Mouse (Mus musculus): ENCODE data around the gene Gm10644. TPM values are rescaled to one million over a fixed set of nuclear protein-coding genes. Genes with fewer than 3 reads are reported as not detected.

The Gm10644 gene
- polyA plus RNA-seq, 1 experiment from 2014 or later = 0.13 TPM

GRCm38 (mm10) chr8:83924585-83924984 lies 30.4 kb downstream of the Gm10644 start:
- H3K4me2 ChIP-seq (replicated peaks; ENCODE audit: low read depth) = no peak overlapping the region
- peaks cover 7% of the 10 kb centered on the region; the same call in 1 of the 2 replicates for H3K36me3 ChIP-seq (ENCODE audit: control insufficient read depth, insufficient read depth, low read length)
- H3K27ac ChIP-seq (replicated peaks) = no peak overlapping the region
- TF ChIP-seq CTCF (IDR thresholded peaks at IDR 0.05; ENCODE audit: low read depth) = no peak
- TF ChIP-seq EP300 (optimal IDR thresholded peaks at IDR 0.05) = no peak
- H3K4me1 ChIP-seq (replicated peaks; ENCODE audit: control insufficient read depth, insufficient read depth) = no peaks in the 10 kb centered on the region
- no peak for ATAC-seq (ENCODE audit: low FRiP score, low TSS enrichment)
- H3K9me3 ChIP-seq (ENCODE audit: control insufficient read depth, low read length) = no peaks in the 10 kb centered on the region
- no peaks in the 10 kb centered on the region for H3K27me3 ChIP-seq (ENCODE audit: control insufficient read depth, insufficient read depth, low read length)
- no peak overlapping the region for H3K9ac ChIP-seq (ENCODE audit: low read length)
- 82% methylated on average over 5 of the region's 5 CpGs for WGBS
- no peak overlapping the region for H3K4me3 ChIP-seq (ENCODE audit: low read depth, low read length)
- DNase-seq (ENCODE audit: low spot score) = no peak

DNA sequence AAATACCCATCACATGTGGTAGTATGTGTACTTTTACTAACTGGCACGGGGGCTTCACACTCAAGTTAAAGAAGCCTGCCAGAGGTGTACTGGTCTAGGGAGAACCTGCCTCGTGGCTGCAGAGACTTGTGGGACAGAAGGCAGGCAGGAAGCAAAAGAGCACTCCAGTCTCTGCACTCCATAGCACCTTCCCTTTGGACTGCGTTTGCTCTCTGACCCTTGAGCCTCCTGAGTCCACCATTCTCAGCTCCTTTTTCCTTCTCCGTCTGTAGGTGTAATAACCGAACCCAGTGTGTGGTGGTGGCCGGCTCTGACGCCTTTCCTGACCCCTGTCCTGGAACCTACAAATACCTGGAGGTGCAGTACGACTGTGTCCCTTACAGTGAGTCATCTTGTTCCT lies 32.3 kb downstream of the Gm10644 start:
- TF ChIP-seq CTCF (IDR thresholded peaks at IDR 0.05; ENCODE audit: low read depth) = no peak
- no peak for TF ChIP-seq EP300 (optimal IDR thresholded peaks at IDR 0.05)

GRCm38 (mm10) chr8:83921558-83921957 lies 33.4 kb downstream of the Gm10644 start:
- DNase-seq (ENCODE audit: low spot score) = peak; percentile 78
- Histone ChIP-seq H3K9me3 (ENCODE audit: control insufficient read depth, low read length) (no peaks in the 10 kb centered on the region), H3K27me3 (ENCODE audit: control insufficient read depth, insufficient read depth, low read length) (no peaks in the 10 kb centered on the region), H3K4me3 (ENCODE audit: low read depth, low read length) (no peak overlapping the region), H3K4me2 (replicated peaks; ENCODE audit: low read depth) (no peak overlapping the region), H3K36me3 (ENCODE audit: control insufficient read depth, insufficient read depth, low read length) (0 out of 2 replicates have a peak, but pooled peaks cover 4% of the 10 kb centered on the region), H3K9ac (ENCODE audit: low read length) (no peak overlapping the region), H3K27ac (replicated peaks) (no peak overlapping the region), H3K4me1 (replicated peaks; ENCODE audit: control insufficient read depth, insufficient read depth) (no peaks in the 10 kb centered on the region)
- TF ChIP-seq EP300 (optimal IDR thresholded peaks at IDR 0.05) = no peak
- TF ChIP-seq CTCF (IDR thresholded peaks at IDR 0.05; ENCODE audit: low read depth) = peak; percentile 94
- ATAC-seq (ENCODE audit: low FRiP score, low TSS enrichment) = 0 out of 2 replicates have a peak, but pooled peaks have one; percentile 28
- 74% methylated on average over 3 of the region's 3 CpGs for WGBS

More for the DNA sequence above, 32.3 kb downstream of the Gm10644 start:
- no peak for DNase-seq (ENCODE audit: low spot score)
- no peaks in the 10 kb centered on the region for H3K27me3 ChIP-seq (ENCODE audit: control insufficient read depth, insufficient read depth, low read length)
- ATAC-seq (ENCODE audit: low FRiP score, low TSS enrichment) = no peak
- H3K36me3 ChIP-seq (ENCODE audit: control insufficient read depth, insufficient read depth, low read length) = peaks cover 4% of the 10 kb centered on the region; the same call in 1 of the 2 replicates
- no peak overlapping the region for H3K4me2 ChIP-seq (replicated peaks; ENCODE audit: low read depth)
- H3K27ac ChIP-seq (replicated peaks) = no peak overlapping the region
- H3K4me1 ChIP-seq (replicated peaks; ENCODE audit: control insufficient read depth, insufficient read depth) = no peaks in the 10 kb centered on the region
- H3K9me3 ChIP-seq (ENCODE audit: control insufficient read depth, low read length) = no peaks in the 10 kb centered on the region
- no peak overlapping the region for H3K9ac ChIP-seq (ENCODE audit: low read length)
- 92% methylated on average over 8 of the region's 8 CpGs for WGBS
- H3K4me3 ChIP-seq (ENCODE audit: low read depth, low read length) = no peak overlapping the region

DNA sequence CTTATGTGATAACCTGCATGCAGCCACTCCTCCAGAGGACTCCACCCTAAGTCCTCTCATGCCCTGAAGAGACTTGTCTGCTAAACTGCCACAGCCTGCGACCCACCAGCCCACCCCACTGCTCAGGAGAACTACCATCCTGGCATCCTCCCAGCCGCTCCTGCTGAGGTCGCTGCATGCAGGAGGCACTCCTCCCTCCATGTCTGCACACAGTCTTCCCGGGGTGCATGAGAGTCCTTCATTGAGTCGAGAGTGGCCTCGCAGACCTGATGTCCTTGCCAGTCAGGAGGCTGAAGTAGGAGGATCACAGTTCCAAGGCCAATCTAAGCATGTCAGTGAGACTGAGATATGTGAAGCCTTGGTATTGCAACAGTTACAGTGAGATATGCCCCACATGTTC lies 37.4 kb downstream of the Gm10644 start:
- Histone ChIP-seq H3K4me3 (ENCODE audit: low read depth, low read length) (no peak overlapping the region), H3K9ac (ENCODE audit: low read length) (no peak overlapping the region), H3K27ac (replicated peaks) (no peak overlapping the region), H3K4me1 (replicated peaks; ENCODE audit: control insufficient read depth, insufficient read depth) (no peaks in the 10 kb centered on the region), H3K4me2 (replicated peaks; ENCODE audit: low read depth) (no peak overlapping the region), H3K36me3 (ENCODE audit: control insufficient read depth, insufficient read depth, low read length) (0 out of 2 replicates have a peak, but pooled peaks cover 4% of the 10 kb centered on the region), H3K9me3 (ENCODE audit: control insufficient read depth, low read length) (no peaks in the 10 kb centered on the region), H3K27me3 (ENCODE audit: control insufficient read depth, insufficient read depth, low read length) (no peaks in the 10 kb centered on the region)
- TF ChIP-seq CTCF (IDR thresholded peaks at IDR 0.05; ENCODE audit: low read depth) = no peak
- TF ChIP-seq EP300 (optimal IDR thresholded peaks at IDR 0.05) = no peak
- no peak for DNase-seq (ENCODE audit: low spot score)
- 75% methylated on average over 6 of the region's 6 CpGs for WGBS
- ATAC-seq (ENCODE audit: low FRiP score, low TSS enrichment) = no peak

DNA sequence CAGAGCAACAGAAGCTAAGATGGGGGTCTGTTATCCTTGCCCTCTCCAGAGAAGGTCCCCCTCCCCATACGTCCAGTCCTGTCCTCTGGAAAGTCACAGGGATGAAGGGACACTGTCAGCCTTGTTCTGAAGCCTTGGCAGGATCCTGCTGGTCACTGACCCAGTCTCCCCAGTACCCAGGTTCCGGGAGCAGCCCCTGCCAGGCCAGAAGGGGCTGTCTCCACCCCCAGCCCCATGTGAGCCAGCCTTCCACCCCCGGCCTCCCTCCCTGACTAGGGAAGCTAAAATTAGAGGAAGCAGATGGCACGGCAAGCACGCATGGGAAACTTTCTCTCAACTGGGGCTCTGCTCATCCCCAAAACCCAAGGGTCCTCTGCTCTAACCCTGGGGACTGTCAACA lies 39.0 kb downstream of the Gm10644 start:
- H3K4me1 ChIP-seq (replicated peaks; ENCODE audit: control insufficient read depth, insufficient read depth) = no peaks in the 10 kb centered on the region
- WGBS = 68% methylated on average over 5 of the region's 5 CpGs
- H3K27ac ChIP-seq (replicated peaks) = no peak overlapping the region
- H3K36me3 ChIP-seq (ENCODE audit: control insufficient read depth, insufficient read depth, low read length) = 0 out of 2 replicates have a peak, but pooled peaks cover 1% of the 10 kb centered on the region
- ATAC-seq (ENCODE audit: low FRiP score, low TSS enrichment) = no peak
- H3K9me3 ChIP-seq (ENCODE audit: control insufficient read depth, low read length) = no peaks in the 10 kb centered on the region
- no peak overlapping the region for H3K4me3 ChIP-seq (ENCODE audit: low read depth, low read length)
- H3K4me2 ChIP-seq (replicated peaks; ENCODE audit: low read depth) = no peak overlapping the region
- no peak for TF ChIP-seq EP300 (optimal IDR thresholded peaks at IDR 0.05)
- TF ChIP-seq CTCF (IDR thresholded peaks at IDR 0.05; ENCODE audit: low read depth) = no peak
- no peak for DNase-seq (ENCODE audit: low spot score)
- H3K9ac ChIP-seq (ENCODE audit: low read length) = no peak overlapping the region
- no peaks in the 10 kb centered on the region for H3K27me3 ChIP-seq (ENCODE audit: control insufficient read depth, insufficient read depth, low read length)

- H3K36me3 ChIP-seq (ENCODE audit: control insufficient read depth, insufficient read depth, low read length) = no peaks in the 10 kb centered on the region
- no peak overlapping the region for H3K4me2 ChIP-seq (replicated peaks; ENCODE audit: low read depth)
- H3K9ac ChIP-seq (ENCODE audit: low read length) = no peak overlapping the region
- DNase-seq (ENCODE audit: low spot score) (no peak), ATAC-seq (ENCODE audit: low FRiP score, low TSS enrichment) (no peak)
- H3K4me3 ChIP-seq (ENCODE audit: low read depth, low read length) = no peak overlapping the region
- H3K4me1 ChIP-seq (replicated peaks; ENCODE audit: control insufficient read depth, insufficient read depth) = no peaks in the 10 kb centered on the region
- TF ChIP-seq CTCF (IDR thresholded peaks at IDR 0.05; ENCODE audit: low read depth) = no peak
- no peak for TF ChIP-seq EP300 (optimal IDR thresholded peaks at IDR 0.05)
- H3K27me3 ChIP-seq (ENCODE audit: control insufficient read depth, insufficient read depth, low read length) = no peaks in the 10 kb centered on the region
- 42% methylated on average over 5 of the region's 5 CpGs for WGBS
- H3K27ac ChIP-seq (replicated peaks) = no peak overlapping the region
- H3K9me3 ChIP-seq (ENCODE audit: control insufficient read depth, low read length) = no peaks in the 10 kb centered on the region
Measured at GRCm38 (mm10) chr8:83914860-83915259, 40.1 kb downstream of the Gm10644 start.

Data from stomach, postnatal 0 days (tissue).